Mouse (Mus musculus): ENCODE measurements around the gene 2310061I04Rik. TPM values are rescaled to one million over a fixed set of nuclear protein-coding genes. Genes with fewer than 3 reads are reported as not detected.

The 2310061I04Rik gene
- polyA plus RNA-seq, 1 experiment from 2014 or later = 30.4 TPM

GRCm38 (mm10) chr17:35923281-35923680, 26.1 kb upstream of the 2310061I04Rik start:
- no peaks in the 10 kb centered on the region for H3K9me3 ChIP-seq (replicated peaks; ENCODE audit: control insufficient read depth, low read length)
- peaks cover 20% of the 10 kb centered on the region for H3K4me1 ChIP-seq (ENCODE audit: control insufficient read depth, insufficient read depth, low read length)
- DNase-seq (ENCODE audit: low spot score) = no peak
- no peak overlapping the region for H3K27ac ChIP-seq (ENCODE audit: low read depth, low read length)
- H3K4me2 ChIP-seq (ENCODE audit: low read length) = no peak overlapping the region
- H3K27me3 ChIP-seq (replicated peaks; ENCODE audit: control insufficient read depth, insufficient read depth, low read length) = no peaks in the 10 kb centered on the region
- no peak for ATAC-seq
- H3K4me3 ChIP-seq (ENCODE audit: low read depth, low read length) = no peak overlapping the region
- H3K36me3 ChIP-seq (ENCODE audit: control insufficient read depth, insufficient read depth, low read length) = peaks cover 48% of the 10 kb centered on the region
- no peak overlapping the region for H3K9ac ChIP-seq (ENCODE audit: low read length)
- WGBS = 91% methylated on average over 4 of the region's 4 CpGs

- Histone ChIP-seq H3K27ac (ENCODE audit: low read depth, low read length) (no peak overlapping the region; the same call in 1 of the 2 replicates), H3K9me3 (replicated peaks; ENCODE audit: control insufficient read depth, low read length) (no peaks in the 10 kb centered on the region), H3K36me3 (ENCODE audit: control insufficient read depth, insufficient read depth, low read length) (peaks cover 43% of the 10 kb centered on the region), H3K4me2 (ENCODE audit: low read length) (no peak overlapping the region), H3K4me1 (ENCODE audit: control insufficient read depth, insufficient read depth, low read length) (peaks cover 20% of the 10 kb centered on the region), H3K9ac (ENCODE audit: low read length) (no peak overlapping the region), H3K27me3 (replicated peaks; ENCODE audit: control insufficient read depth, insufficient read depth, low read length) (no peaks in the 10 kb centered on the region), H3K4me3 (ENCODE audit: low read depth, low read length) (no peak overlapping the region)
- no peak for ATAC-seq
- no peak for DNase-seq (ENCODE audit: low spot score)
- WGBS = 82% methylated on average over 3 of the region's 3 CpGs
Observed at GRCm38 (mm10) chr17:35922566-35922965, 25.3 kb upstream of the 2310061I04Rik start.

- Histone ChIP-seq H3K4me3 (ENCODE audit: low read depth, low read length) (no peak overlapping the region), H3K4me1 (ENCODE audit: control insufficient read depth, insufficient read depth, low read length) (peaks cover 20% of the 10 kb centered on the region), H3K9me3 (replicated peaks; ENCODE audit: control insufficient read depth, low read length) (no peaks in the 10 kb centered on the region), H3K4me2 (ENCODE audit: low read length) (no peak overlapping the region), H3K27ac (ENCODE audit: low read depth, low read length) (no peak overlapping the region), H3K36me3 (ENCODE audit: control insufficient read depth, insufficient read depth, low read length) (peaks cover 40% of the 10 kb centered on the region), H3K27me3 (replicated peaks; ENCODE audit: control insufficient read depth, insufficient read depth, low read length) (no peaks in the 10 kb centered on the region), H3K9ac (ENCODE audit: low read length) (no peak overlapping the region)
- no peak for DNase-seq (ENCODE audit: low spot score)
- 90% methylated on average over 4 of the region's 4 CpGs for WGBS
- ATAC-seq = no peak
Observed at GRCm38 (mm10) chr17:35921710-35922109, 24.5 kb upstream of the 2310061I04Rik start.

- H3K9ac ChIP-seq (ENCODE audit: low read length) = no peak overlapping the region
- 69% methylated on average over 5 of the region's 5 CpGs for WGBS
- ATAC-seq = no peak
- peak; percentile 75 for DNase-seq (ENCODE audit: low spot score)
- no peaks in the 10 kb centered on the region for H3K27me3 ChIP-seq (replicated peaks; ENCODE audit: control insufficient read depth, insufficient read depth, low read length)
- H3K27ac ChIP-seq (ENCODE audit: low read depth, low read length) = peak overlapping the region; percentile 93; the same call in 1 of the 2 replicates
- no peak overlapping the region for H3K4me3 ChIP-seq (ENCODE audit: low read depth, low read length)
- H3K4me1 ChIP-seq (ENCODE audit: control insufficient read depth, insufficient read depth, low read length) = peaks cover 20% of the 10 kb centered on the region
- H3K4me2 ChIP-seq (ENCODE audit: low read length) = peak overlapping the region; percentile 87
- no peaks in the 10 kb centered on the region for H3K9me3 ChIP-seq (replicated peaks; ENCODE audit: control insufficient read depth, low read length)
- H3K36me3 ChIP-seq (ENCODE audit: control insufficient read depth, insufficient read depth, low read length) = peaks cover 33% of the 10 kb centered on the region
Observed at GRCm38 (mm10) chr17:35920862-35921562, 23.8 kb upstream of the 2310061I04Rik start.

- 90% methylated on average over 1 of the region's 1 CpGs for WGBS
Observed at GRCm38 (mm10) chr17:35920384-35920783, 23.2 kb upstream of the 2310061I04Rik start.

GRCm38 (mm10) chr17:35919864-35920301, 22.7 kb upstream of the 2310061I04Rik start:
- peak overlapping the region; percentile 64 for H3K4me3 ChIP-seq (ENCODE audit: low read depth, low read length)
- 46% methylated on average over 6 of the region's 6 CpGs for WGBS
- H3K4me1 ChIP-seq (ENCODE audit: control insufficient read depth, insufficient read depth, low read length) = peaks cover 25% of the 10 kb centered on the region
- H3K27me3 ChIP-seq (replicated peaks; ENCODE audit: control insufficient read depth, insufficient read depth, low read length) = no peaks in the 10 kb centered on the region
- no peaks in the 10 kb centered on the region for H3K9me3 ChIP-seq (replicated peaks; ENCODE audit: control insufficient read depth, low read length)
- DNase-seq (ENCODE audit: low spot score) (no peak), ATAC-seq (no peak)
- peaks cover 23% of the 10 kb centered on the region for H3K36me3 ChIP-seq (ENCODE audit: control insufficient read depth, insufficient read depth, low read length)
- peak overlapping the region; percentile 93 for H3K27ac ChIP-seq (ENCODE audit: low read depth, low read length)
- H3K4me2 ChIP-seq (ENCODE audit: low read length) = peak overlapping the region; percentile 87
- H3K9ac ChIP-seq (ENCODE audit: low read length) = peak overlapping the region; percentile 73

More at GRCm38 (mm10) chr17:35920384-35920783, 23.2 kb upstream of the 2310061I04Rik start:
- Histone ChIP-seq H3K4me2 (ENCODE audit: low read length) (peak overlapping the region; percentile 87), H3K36me3 (ENCODE audit: control insufficient read depth, insufficient read depth, low read length) (peaks cover 28% of the 10 kb centered on the region), H3K27me3 (replicated peaks; ENCODE audit: control insufficient read depth, insufficient read depth, low read length) (no peaks in the 10 kb centered on the region), H3K4me1 (ENCODE audit: control insufficient read depth, insufficient read depth, low read length) (peaks cover 23% of the 10 kb centered on the region), H3K4me3 (ENCODE audit: low read depth, low read length) (peak overlapping the region; percentile 64; the same call in 1 of the 2 replicates), H3K9me3 (replicated peaks; ENCODE audit: control insufficient read depth, low read length) (no peaks in the 10 kb centered on the region), H3K9ac (ENCODE audit: low read length) (peak overlapping the region; percentile 73; the same call in 1 of the 2 replicates), H3K27ac (ENCODE audit: low read depth, low read length) (peak overlapping the region; percentile 93; the same call in 1 of the 2 replicates)
- DNase-seq (ENCODE audit: low spot score) (no peak), ATAC-seq (no peak)

GRCm38 (mm10) chr17:35919060-35919715, 22.0 kb upstream of the 2310061I04Rik start:
- peaks cover 16% of the 10 kb centered on the region for H3K36me3 ChIP-seq (ENCODE audit: control insufficient read depth, insufficient read depth, low read length)
- H3K4me1 ChIP-seq (ENCODE audit: control insufficient read depth, insufficient read depth, low read length) = peaks cover 25% of the 10 kb centered on the region
- ATAC-seq = peak; percentile 48
- H3K4me2 ChIP-seq (ENCODE audit: low read length) = peak overlapping the region; percentile 87
- peak overlapping the region; percentile 64 for H3K4me3 ChIP-seq (ENCODE audit: low read depth, low read length)
- peak; percentile 99 for DNase-seq (ENCODE audit: low spot score)
- H3K9me3 ChIP-seq (replicated peaks; ENCODE audit: control insufficient read depth, low read length) = no peaks in the 10 kb centered on the region
- H3K27me3 ChIP-seq (replicated peaks; ENCODE audit: control insufficient read depth, insufficient read depth, low read length) = no peaks in the 10 kb centered on the region
- H3K9ac ChIP-seq (ENCODE audit: low read length) = peak overlapping the region; percentile 96
- H3K27ac ChIP-seq (ENCODE audit: low read depth, low read length) = peak overlapping the region; percentile 93
- 11% methylated on average over 7 of the region's 7 CpGs for WGBS

GRCm38 (mm10) chr17:35918276-35919059, 21.2 kb upstream of the 2310061I04Rik start:
- ATAC-seq (no peak), DNase-seq (ENCODE audit: low spot score) (peak; percentile 83)
- peak overlapping the region; percentile 87 for H3K4me2 ChIP-seq (ENCODE audit: low read length)
- no peaks in the 10 kb centered on the region for H3K9me3 ChIP-seq (replicated peaks; ENCODE audit: control insufficient read depth, low read length)
- H3K4me3 ChIP-seq (ENCODE audit: low read depth, low read length) = peak overlapping the region; percentile 64
- H3K27me3 ChIP-seq (replicated peaks; ENCODE audit: control insufficient read depth, insufficient read depth, low read length) = no peaks in the 10 kb centered on the region
- peaks cover 9% of the 10 kb centered on the region for H3K36me3 ChIP-seq (ENCODE audit: control insufficient read depth, insufficient read depth, low read length)
- peaks cover 25% of the 10 kb centered on the region for H3K4me1 ChIP-seq (ENCODE audit: control insufficient read depth, insufficient read depth, low read length)
- peak overlapping the region; percentile 96 for H3K9ac ChIP-seq (ENCODE audit: low read length)
- peak overlapping the region; percentile 93 for H3K27ac ChIP-seq (ENCODE audit: low read depth, low read length)
- under 1% methylated on average over 11 of the region's 11 CpGs for WGBS

Measured in forebrain, embryonic 14.5 days (tissue).